Mouse (Mus musculus) thymus, adult 2 months (tissue): ENCODE results near the gene Acr.

ENCODE experiments used
- CTCF ChIP-seq: fragments of 200-500 bp; IDR thresholded peaks from 2 replicates; pipeline ENCODE4 v1.5.1; 2012; ENCODE audit warnings: mild to moderate bottlenecking, control low read depth, low read length, moderate library complexity, borderline replicate concordance; ENCODE audit not compliant: control insufficient read depth, poor library complexity, insufficient read depth; ENCODE audit errors: extremely low read depth
- POLR2A ChIP-seq: fragments of 200-500 bp; IDR thresholded peaks from 2 replicates; pipeline ENCODE4 v1.6.1; 2012; ENCODE audit warnings: mild to moderate bottlenecking, low read length, control low read depth, moderate library complexity; ENCODE audit not compliant: control insufficient read depth, poor library complexity, insufficient read depth; ENCODE audit errors: extremely low read depth

DNA sequence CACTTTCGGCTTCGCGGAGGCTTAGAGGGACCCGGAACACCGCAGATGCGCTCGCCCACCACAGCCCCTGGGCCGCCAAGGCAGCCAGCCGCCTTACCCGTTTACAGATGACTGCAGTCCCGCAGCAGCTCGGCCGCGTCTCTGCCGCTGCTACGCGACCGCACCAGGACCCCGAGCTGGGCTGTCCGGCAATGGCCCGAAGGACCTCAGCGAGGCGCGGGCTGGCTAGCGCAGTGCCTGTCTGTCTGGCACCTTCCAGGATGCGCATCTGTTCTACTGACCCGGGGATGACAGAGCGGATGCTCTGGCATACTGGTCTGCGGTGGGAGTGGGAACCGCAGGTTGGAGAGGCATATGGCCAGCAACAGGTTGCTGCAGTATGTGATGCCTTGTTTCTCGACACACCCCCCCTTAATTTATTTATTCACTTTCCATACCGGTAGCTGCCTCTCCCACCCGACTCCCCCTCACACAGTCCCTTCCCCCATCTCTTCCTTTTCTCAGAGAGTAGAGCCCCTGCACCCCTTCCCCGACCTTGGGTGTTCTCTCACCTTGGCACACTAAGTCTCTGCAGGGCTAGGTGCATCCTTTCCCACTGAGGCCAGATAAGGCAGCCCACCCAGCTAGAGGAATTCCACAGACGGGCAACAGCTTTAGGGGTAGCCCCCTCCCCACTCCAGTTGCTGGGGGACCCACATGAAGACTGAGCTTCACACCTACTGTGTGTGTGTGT is 23.8 kb downstream of the Acr start, which contains the start of gene Rabl2:
- TF ChIP-seq POLR2A (no peak), CTCF (no peak)
